Mouse (Mus musculus): Measurements from ENCODE around the gene Asic5. TPM values are rescaled to one million over a fixed set of nuclear protein-coding genes. Genes with fewer than 3 reads are reported as not detected.

Asic5 gene
- polyA plus RNA-seq, 1 experiment from 2014 or later, result not detected

GRCm38 (mm10) chr3:81976102-81976501 lies 6.0 kb upstream of the Asic5 start, which contains the start of gene Tdo2:
Tdo2 (minus strand) TSS chr3:81976202.
- H3K4me2 ChIP-seq, result no peak within 1 kb of the TSS
- no peaks in the 10 kb centered on the region for H3K36me3 ChIP-seq
- no peak for ATAC-seq (ENCODE audit: low FRiP score, low read depth)
- no peaks in the 10 kb centered on the region for H3K9me3 ChIP-seq
- no peaks in the 10 kb centered on the region for H3K27me3 ChIP-seq
- H3K9ac ChIP-seq, result no peak within 1 kb of the TSS
- H3K27ac ChIP-seq (replicated peaks), result no peak within 1 kb of the TSS
- no peak within 1 kb of the TSS for H3K4me3 ChIP-seq
- H3K4me1 ChIP-seq (replicated peaks), result no peaks in the 10 kb centered on the region

- Histone ChIP-seq H3K4me1 (replicated peaks) (no peaks in the 10 kb centered on the region), H3K9ac (no peak overlapping the region), H3K36me3 (no peaks in the 10 kb centered on the region), H3K27ac (replicated peaks) (no peak overlapping the region), H3K9me3 (no peaks in the 10 kb centered on the region), H3K27me3 (no peaks in the 10 kb centered on the region), H3K4me2 (no peak overlapping the region), H3K4me3 (no peak overlapping the region)
- no peak for ATAC-seq (ENCODE audit: low FRiP score, low read depth)
- WGBS, result 97% methylated on average over 5 of the region's 5 CpGs
These were observed 514 bp upstream of the Asic5 start for GRCm38 (mm10) chr3:81981576-81981975.

GRCm38 (mm10) chr3:81983120-81983895 lies 1.2 kb downstream of the Asic5 start:
- Histone ChIP-seq H3K9ac (no peak overlapping the region), H3K4me1 (replicated peaks) (no peaks in the 10 kb centered on the region), H3K36me3 (no peaks in the 10 kb centered on the region), H3K9me3 (no peaks in the 10 kb centered on the region), H3K27ac (replicated peaks) (no peak overlapping the region), H3K27me3 (no peaks in the 10 kb centered on the region), H3K4me3 (no peak overlapping the region), H3K4me2 (no peak overlapping the region)
- ATAC-seq (ENCODE audit: low FRiP score, low read depth), result no peak
- 80% methylated on average over 8 of the region's 8 CpGs for WGBS

GRCm38 (mm10) chr3:81985100-81985499 lies 3.0 kb downstream of the Asic5 start:
- Histone ChIP-seq H3K27ac (replicated peaks) (no peak overlapping the region), H3K4me1 (replicated peaks) (no peaks in the 10 kb centered on the region)
- 64% methylated on average over 1 of the region's 1 CpGs for WGBS

GRCm38 (mm10) chr3:81986103-81986502 lies 4.0 kb downstream of the Asic5 start:
- Histone ChIP-seq H3K9ac (no peak overlapping the region), H3K27me3 (no peaks in the 10 kb centered on the region), H3K9me3 (no peaks in the 10 kb centered on the region), H3K36me3 (no peaks in the 10 kb centered on the region), H3K4me1 (replicated peaks) (no peaks in the 10 kb centered on the region), H3K4me2 (no peak overlapping the region), H3K4me3 (no peak overlapping the region), H3K27ac (replicated peaks) (no peak overlapping the region)
- WGBS, result 97% methylated on average over 2 of the region's 2 CpGs
- ATAC-seq (ENCODE audit: low FRiP score, low read depth), result no peak

More at GRCm38 (mm10) chr3:81985100-81985499, 3.0 kb downstream of the Asic5 start:
- ATAC-seq (ENCODE audit: low FRiP score, low read depth), result no peak
- Histone ChIP-seq H3K4me3 (no peak overlapping the region), H3K4me2 (no peak overlapping the region), H3K27me3 (no peaks in the 10 kb centered on the region), H3K36me3 (no peaks in the 10 kb centered on the region), H3K9me3 (no peaks in the 10 kb centered on the region), H3K9ac (no peak overlapping the region)

GRCm38 (mm10) chr3:81987628-81988027 lies 5.5 kb downstream of the Asic5 start:
- Histone ChIP-seq H3K4me1 (replicated peaks) (no peaks in the 10 kb centered on the region), H3K36me3 (no peaks in the 10 kb centered on the region), H3K9ac (no peak overlapping the region), H3K27me3 (no peaks in the 10 kb centered on the region), H3K9me3 (no peaks in the 10 kb centered on the region), H3K4me2 (no peak overlapping the region), H3K4me3 (no peak overlapping the region), H3K27ac (replicated peaks) (no peak overlapping the region)
- ATAC-seq (ENCODE audit: low FRiP score, low read depth), result no peak
- 96% methylated on average over 3 of the region's 3 CpGs for WGBS

- WGBS, result 49% methylated on average over 2 of the region's 2 CpGs
- H3K27me3 ChIP-seq, result no peaks in the 10 kb centered on the region
- no peak for ATAC-seq (ENCODE audit: low FRiP score, low read depth)
- no peak overlapping the region for H3K4me2 ChIP-seq
- H3K27ac ChIP-seq (replicated peaks), result no peak overlapping the region
- no peaks in the 10 kb centered on the region for H3K4me1 ChIP-seq (replicated peaks)
- H3K4me3 ChIP-seq, result no peak overlapping the region
- no peaks in the 10 kb centered on the region for H3K36me3 ChIP-seq
- no peaks in the 10 kb centered on the region for H3K9me3 ChIP-seq
- no peak overlapping the region for H3K9ac ChIP-seq
These were observed 7.6 kb downstream of the Asic5 start for GRCm38 (mm10) chr3:81989692-81990141.

- H3K9ac ChIP-seq, result no peak overlapping the region
- no peak for ATAC-seq (ENCODE audit: low FRiP score, low read depth)
- no peaks in the 10 kb centered on the region for H3K4me1 ChIP-seq (replicated peaks)
- H3K27ac ChIP-seq (replicated peaks), result no peak overlapping the region
- 64% methylated on average over 3 of the region's 3 CpGs for WGBS
- H3K4me2 ChIP-seq, result no peak overlapping the region
- H3K27me3 ChIP-seq, result no peaks in the 10 kb centered on the region
- H3K9me3 ChIP-seq, result no peaks in the 10 kb centered on the region
- no peaks in the 10 kb centered on the region for H3K36me3 ChIP-seq
- H3K4me3 ChIP-seq, result no peak overlapping the region
These were observed 8.4 kb downstream of the Asic5 start for GRCm38 (mm10) chr3:81990531-81990930.

GRCm38 (mm10) chr3:81995371-81995770 lies 13.3 kb downstream of the Asic5 start:
- H3K4me3 ChIP-seq, result no peak overlapping the region
- H3K36me3 ChIP-seq, result no peaks in the 10 kb centered on the region
- no peak overlapping the region for H3K27ac ChIP-seq (replicated peaks)
- no peaks in the 10 kb centered on the region for H3K4me1 ChIP-seq (replicated peaks)
- H3K9me3 ChIP-seq, result no peaks in the 10 kb centered on the region
- 49% methylated on average over 4 of the region's 4 CpGs for WGBS
- no peak overlapping the region for H3K9ac ChIP-seq
- H3K4me2 ChIP-seq, result no peak overlapping the region
- H3K27me3 ChIP-seq, result no peaks in the 10 kb centered on the region
- ATAC-seq (ENCODE audit: low FRiP score, low read depth), result no peak

- Histone ChIP-seq H3K36me3 (no peaks in the 10 kb centered on the region), H3K9ac (no peak overlapping the region), H3K4me3 (no peak overlapping the region), H3K27ac (replicated peaks) (no peak overlapping the region), H3K4me2 (no peak overlapping the region), H3K27me3 (no peaks in the 10 kb centered on the region), H3K4me1 (replicated peaks) (no peaks in the 10 kb centered on the region), H3K9me3 (no peaks in the 10 kb centered on the region)
- no peak for ATAC-seq (ENCODE audit: low FRiP score, low read depth)
- WGBS, result 4% methylated on average over 1 of the region's 1 CpGs
These were observed 13.9 kb downstream of the Asic5 start for GRCm38 (mm10) chr3:81995988-81996387.

- WGBS, result 91% methylated on average over 1 of the region's 1 CpGs
These were observed 24.9 kb downstream of the Asic5 start for GRCm38 (mm10) chr3:82007002-82007401.

GRCm38 (mm10) chr3:82014148-82014703 lies 32.1 kb downstream of the Asic5 start:
- no peak overlapping the region for H3K4me3 ChIP-seq
- H3K27ac ChIP-seq (replicated peaks), result no peak overlapping the region
- no peaks in the 10 kb centered on the region for H3K9me3 ChIP-seq
- no peaks in the 10 kb centered on the region for H3K4me1 ChIP-seq (replicated peaks)
- H3K27me3 ChIP-seq, result no peaks in the 10 kb centered on the region
- H3K4me2 ChIP-seq, result no peak overlapping the region
- H3K9ac ChIP-seq, result no peak overlapping the region
- H3K36me3 ChIP-seq, result no peaks in the 10 kb centered on the region
- 29% methylated on average over 7 of the region's 7 CpGs for WGBS
- ATAC-seq (ENCODE audit: low FRiP score, low read depth), result no peak

More at GRCm38 (mm10) chr3:82007002-82007401, 24.9 kb downstream of the Asic5 start:
- no peaks in the 10 kb centered on the region for H3K27me3 ChIP-seq
- no peak overlapping the region for H3K9ac ChIP-seq
- H3K4me1 ChIP-seq (replicated peaks), result no peaks in the 10 kb centered on the region
- no peaks in the 10 kb centered on the region for H3K36me3 ChIP-seq
- H3K4me2 ChIP-seq, result no peak overlapping the region
- ATAC-seq (ENCODE audit: low FRiP score, low read depth), result no peak
- H3K27ac ChIP-seq (replicated peaks), result no peak overlapping the region
- H3K9me3 ChIP-seq, result no peaks in the 10 kb centered on the region
- H3K4me3 ChIP-seq, result no peak overlapping the region
